Mouse (Mus musculus) small intestine, adult 2 months (tissue): ENCODE results near the gene Ryr2.

ENCODE experiments used
- CTCF ChIP-seq: fragments of 200-500 bp; IDR thresholded peaks from 2 replicates; pipeline ENCODE4 v1.5.1; 2012; ENCODE audit warnings: low read depth, mild to moderate bottlenecking, control low read depth, inconsistent platforms, low read length, moderate library complexity, mixed read lengths; ENCODE audit not compliant: insufficient replicate concordance, insufficient read length; ENCODE audit errors: extremely low read depth
- POLR2A ChIP-seq: fragments of 200-500 bp; IDR thresholded peaks from 2 replicates; pipeline ENCODE4 v1.6.1; 2012; ENCODE audit warnings: low read depth, mild to moderate bottlenecking, control low read depth, inconsistent platforms, low read length, moderate library complexity

DNA sequence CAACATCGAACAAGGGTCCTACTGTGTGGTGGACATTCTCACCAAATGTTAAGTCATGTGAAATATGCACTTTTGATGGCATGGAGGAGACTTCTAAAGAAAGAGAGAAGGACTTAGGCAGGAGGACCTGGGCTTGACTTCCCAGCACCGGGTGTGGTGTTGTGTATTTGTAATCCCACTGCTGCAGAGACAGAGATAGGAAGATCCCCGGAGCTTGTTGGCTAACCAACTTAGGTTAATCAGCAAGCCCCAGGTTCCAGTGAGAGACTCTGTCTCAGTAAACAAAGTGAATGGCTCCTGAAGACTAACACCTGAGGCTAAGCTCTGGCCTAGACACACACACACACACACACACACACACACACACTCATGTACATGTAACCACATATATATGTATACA lies 7.3 kb downstream of the Ryr2 start:
- TF ChIP-seq CTCF (no peak), POLR2A (no peak)
